Mouse (Mus musculus) midbrain, embryonic 14.5 days (tissue): ENCODE measurements around the gene Grk2. TPM values are rescaled to one million over a fixed set of nuclear protein-coding genes. Genes with fewer than 3 reads are reported as not detected.
"Not testable (repeated sequence)": the region's sequence is repeated elsewhere in the genome, so short reads cannot be mapped to it uniquely, and the experiment has no call there.

ENCODE experiments used
- ATAC-seq: fragments of 200-750 bp; cut with Nextera tagmentation; 2 replicates; pipeline ENCODE4 v1.8.0; 2017; ENCODE audit warnings: moderate number of reproducible peaks, moderate library complexity; ENCODE audit not compliant: low FRiP score, low TSS enrichment
- DNase-seq: peaks from one replicate; pipeline ENCODE4 v3.0.0-alpha.2; 2015
- H3K27ac ChIP-seq: fragments of 300-500 bp; sonication (generic); replicated peaks from 2 replicates; pipeline ENCODE4 v1.5.1; 2014; ENCODE audit warnings: mild to moderate bottlenecking, low read depth, low read length, moderate library complexity
- H3K27me3 ChIP-seq: fragments of 300-500 bp; sonication (generic); 2 replicates; pipeline ENCODE4 v1.6.1; 2014; ENCODE audit warnings: low read length, control low read depth, mixed read lengths; ENCODE audit not compliant: control insufficient read depth, insufficient read depth
- H3K36me3 ChIP-seq: fragments of 300-500 bp; sonication (generic); 2 replicates; pipeline ENCODE4 v1.6.1; 2014; ENCODE audit warnings: low read length, control low read depth; ENCODE audit not compliant: control insufficient read depth, insufficient read depth
- H3K4me1 ChIP-seq: fragments of 300-500 bp; sonication (generic); 2 replicates; pipeline ENCODE4 v1.6.1; 2014; ENCODE audit warnings: mild to moderate bottlenecking, antibody characterized with exemption, low read length, control low read depth; ENCODE audit not compliant: control insufficient read depth, insufficient read depth
- H3K4me2 ChIP-seq: fragments of 300-500 bp; sonication (generic); 2 replicates; pipeline ENCODE4 v1.6.1; 2014; ENCODE audit warnings: mild to moderate bottlenecking, low read length, moderate library complexity
- H3K4me3 ChIP-seq: fragments of 300-500 bp; sonication (generic); replicated peaks from 2 replicates; pipeline ENCODE4 v1.5.1; 2014; ENCODE audit warnings: low read depth, low read length
- H3K9ac ChIP-seq: fragments of 300-500 bp; sonication (generic); replicated peaks from 2 replicates; pipeline ENCODE4 v1.6.1; 2014; ENCODE audit warnings: mild to moderate bottlenecking, low read length, moderate library complexity
- H3K9me3 ChIP-seq: fragments of 300-500 bp; sonication (generic); 2 replicates; pipeline ENCODE4 v1.6.1; 2016; ENCODE audit warnings: low read length, control low read depth, mixed read lengths; ENCODE audit not compliant: control insufficient read depth
- WGBS: fragments of 180-500 bp; shearing (Covaris S2); extraction: QIAGEN DNeasy Blood & Tissue Kit; methylation state at CpG from one replicate; pipeline ENCODE4 v1.1.7; 2014; 5-methylcytosine and 5-hydroxymethylcytosine counted together
- polyA plus RNA-seq: library from polyadenylated mRNA; unstranded; fragments of >200 nt; fragmentation: Nextera tagmentation; extraction: Ambion mirVana; gene quantifications from 2 replicates; pipeline ENCODE4 v1.2.1, GENCODE M21; 2014

Gene Grk2
- polyA plus RNA-seq, 1 experiment from 2014 or later: 29.0 TPM

DNA sequence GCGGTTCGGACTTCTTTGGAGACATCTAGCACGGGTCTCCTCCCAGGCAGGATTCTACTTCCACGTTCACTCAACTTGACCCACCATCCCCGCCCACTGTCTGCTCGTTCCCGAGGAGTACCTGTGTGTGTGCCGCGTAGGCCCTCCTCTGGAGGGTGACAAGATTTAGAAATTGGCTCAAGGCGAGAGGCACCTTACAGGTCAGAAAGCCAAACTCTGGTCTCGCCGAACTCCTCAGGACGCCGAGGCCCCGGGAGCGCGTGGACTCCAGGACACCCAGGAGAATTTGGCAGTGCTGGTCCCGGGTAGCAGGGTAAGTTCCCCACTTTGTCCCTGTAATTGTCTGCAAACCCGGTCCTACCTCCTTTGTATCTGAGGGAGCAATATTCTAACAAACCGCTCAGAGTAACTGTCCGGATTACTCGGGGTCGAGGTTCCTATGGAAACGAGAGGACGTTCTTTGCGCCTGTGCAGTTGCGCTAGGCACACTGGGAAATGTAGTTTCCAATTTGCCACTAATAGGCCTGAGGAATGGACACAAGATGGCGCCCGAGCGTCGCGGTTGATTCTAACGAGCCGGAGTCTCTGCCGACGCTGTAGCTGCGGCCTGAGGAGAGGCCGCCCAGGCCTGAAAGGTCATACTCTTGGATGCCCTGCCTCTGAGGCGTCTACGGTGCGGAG, 48.7 kb downstream of the Grk2 start:
- no peaks in the 10 kb centered on the region for H3K9me3 ChIP-seq

DNA sequence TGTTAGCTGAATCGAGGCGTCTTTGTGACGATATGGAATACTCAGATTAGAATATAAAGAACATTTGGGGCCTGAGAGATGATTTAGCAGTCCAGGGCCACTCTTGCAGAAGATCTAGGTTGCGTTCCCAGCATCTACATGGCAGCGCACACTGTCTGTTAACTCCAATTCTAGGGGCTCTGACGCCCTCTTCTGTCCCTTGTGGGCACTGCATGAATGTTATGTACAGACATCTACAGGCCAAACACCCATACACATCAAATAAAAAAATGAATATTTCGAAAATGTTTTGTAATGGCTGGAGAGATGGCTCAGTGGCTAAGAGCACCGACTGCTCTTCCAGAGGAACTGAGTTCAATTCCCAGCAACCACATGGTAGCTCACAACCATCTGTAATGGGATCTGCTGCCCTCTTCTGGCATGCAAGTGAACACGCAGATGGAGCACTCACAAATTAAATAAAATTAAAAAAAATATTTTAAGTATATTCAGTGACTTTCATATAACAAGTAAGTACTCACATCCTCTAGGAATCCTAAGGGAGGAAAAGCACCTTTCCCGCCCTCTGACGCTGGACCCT, 50.3 kb downstream of the Grk2 start:
- Histone ChIP-seq H3K4me3 (no peak overlapping the region), H3K4me2 (no peak overlapping the region), H3K27ac (no peak overlapping the region), H3K9me3 (no peaks in the 10 kb centered on the region), H3K4me1 (no peaks in the 10 kb centered on the region), H3K27me3 (no peaks in the 10 kb centered on the region), H3K9ac (no peak overlapping the region), H3K36me3 (no peaks in the 10 kb centered on the region)
- 71% methylated on average over 11 of the region's 11 CpGs for WGBS
- DNase-seq: no peak
- ATAC-seq: no peak

More for the DNA sequence above, 48.7 kb downstream of the Grk2 start:
- WGBS: under 1% methylated on average over 41 of the region's 41 CpGs
- ATAC-seq (peak; percentile 92), DNase-seq (peak; percentile 99)
- Histone ChIP-seq H3K4me2 (peak overlapping the region; percentile 86), H3K9ac (peak overlapping the region; percentile 49), H3K36me3 (no peaks in the 10 kb centered on the region), H3K27ac (0 out of 2 replicates have a peak overlapping the region, but pooled peaks have one; percentile 14), H3K4me1 (no peaks in the 10 kb centered on the region), H3K27me3 (no peaks in the 10 kb centered on the region), H3K4me3 (peak overlapping the region; percentile 59)

- no peak overlapping the region for H3K9ac ChIP-seq
- no peaks in the 10 kb centered on the region for H3K27me3 ChIP-seq
- H3K4me1 ChIP-seq: no peaks in the 10 kb centered on the region
- no peak overlapping the region for H3K27ac ChIP-seq
- no peak for DNase-seq
- ATAC-seq: no peak
- H3K9me3 ChIP-seq: no peaks in the 10 kb centered on the region
- H3K4me3 ChIP-seq: no peak overlapping the region
- WGBS: 90% methylated on average over 7 of the region's 7 CpGs
- no peaks in the 10 kb centered on the region for H3K36me3 ChIP-seq
- no peak overlapping the region for H3K4me2 ChIP-seq
Measured at GRCm38 (mm10) chr19:4254230-4254629, 51.8 kb downstream of the Grk2 start.

DNA sequence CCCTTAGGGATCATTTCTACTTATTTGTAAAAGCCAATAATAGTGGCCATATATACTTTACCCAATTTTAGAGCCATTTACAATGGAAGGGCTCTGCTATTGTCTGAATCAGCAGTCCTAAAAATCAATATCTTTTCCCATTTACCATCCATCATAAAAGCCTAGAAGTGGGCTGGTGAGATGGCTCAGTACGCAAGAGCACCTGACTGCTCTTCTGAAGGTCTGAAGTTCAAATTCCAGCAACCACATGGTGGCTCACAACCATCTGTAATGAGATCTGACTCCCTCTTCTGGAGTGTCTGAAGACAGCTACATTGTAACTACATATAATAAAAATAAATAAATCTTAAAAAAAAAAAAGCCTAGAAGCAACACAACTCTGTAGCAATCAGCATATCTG, 57.3 kb downstream of the Grk2 start:
- not testable (repeated sequence) for H3K4me3 ChIP-seq, H3K4me1 ChIP-seq, H3K27me3 ChIP-seq, H3K36me3 ChIP-seq, DNase-seq, ATAC-seq, H3K27ac ChIP-seq, H3K9me3 ChIP-seq, H3K9ac ChIP-seq, H3K4me2 ChIP-seq
- WGBS: 87% methylated on average over 1 of the region's 1 CpGs

GRCm38 (mm10) chr19:4247010-4247409, 59.0 kb downstream of the Grk2 start:
- H3K27me3 ChIP-seq: no peaks in the 10 kb centered on the region
- no peak overlapping the region for H3K27ac ChIP-seq
- H3K4me2 ChIP-seq: no peak overlapping the region
- H3K9ac ChIP-seq: no peak overlapping the region
- DNase-seq (no peak), ATAC-seq (no peak)
- WGBS: 53% methylated on average over 1 of the region's 1 CpGs
- H3K4me3 ChIP-seq: no peak overlapping the region
- H3K9me3 ChIP-seq: no peaks in the 10 kb centered on the region
- no peaks in the 10 kb centered on the region for H3K4me1 ChIP-seq
- no peaks in the 10 kb centered on the region for H3K36me3 ChIP-seq

DNA sequence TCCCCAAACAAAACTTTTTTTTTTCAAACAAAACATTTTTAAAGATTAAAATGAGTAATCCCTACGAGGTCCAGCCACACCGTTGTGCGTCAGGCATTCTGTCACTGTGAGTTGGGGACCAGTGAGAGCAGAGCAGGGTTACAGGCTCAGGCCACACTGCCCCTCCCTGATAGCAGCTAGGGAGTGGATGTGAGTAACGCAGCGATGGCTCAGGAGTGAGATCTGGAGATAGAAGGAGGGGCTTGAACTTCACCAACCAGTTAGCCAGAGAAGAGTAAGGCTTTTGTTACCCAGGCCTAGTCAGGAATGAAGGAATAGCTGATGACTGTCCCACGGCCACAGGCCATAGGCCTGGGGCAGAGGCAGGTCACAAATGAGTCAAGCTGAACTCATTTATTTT, 61.2 kb downstream of the Grk2 start:
- no peak overlapping the region for H3K4me2 ChIP-seq
- H3K27me3 ChIP-seq: no peaks in the 10 kb centered on the region
- H3K4me1 ChIP-seq: no peaks in the 10 kb centered on the region
- 76% methylated on average over 6 of the region's 6 CpGs for WGBS
- DNase-seq: no peak
- H3K36me3 ChIP-seq: no peaks in the 10 kb centered on the region
- H3K9ac ChIP-seq: no peak overlapping the region
- H3K4me3 ChIP-seq: no peak overlapping the region
- ATAC-seq: no peak
- no peak overlapping the region for H3K27ac ChIP-seq
- no peaks in the 10 kb centered on the region for H3K9me3 ChIP-seq

DNA sequence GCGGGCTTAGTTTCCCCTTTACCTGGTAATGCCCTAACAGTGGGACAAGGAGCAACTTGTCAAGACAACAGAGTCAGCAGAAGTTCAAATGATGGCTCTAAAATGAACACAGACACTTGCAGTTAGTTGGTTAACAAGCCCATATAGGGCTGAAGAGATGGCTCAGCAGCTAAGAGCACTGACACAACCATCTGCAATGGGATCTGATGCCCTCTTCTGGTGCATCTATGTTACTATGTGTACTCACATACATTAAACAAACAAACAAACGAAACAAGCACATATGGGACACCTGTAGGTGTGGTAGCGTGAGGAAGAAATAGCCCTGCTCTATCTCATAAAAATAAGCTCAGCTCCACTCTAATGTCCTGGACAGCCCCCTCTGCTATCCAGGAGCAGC, 63.6 kb downstream of the Grk2 start:
- H3K9ac ChIP-seq: no peak overlapping the region
- no peak overlapping the region for H3K4me2 ChIP-seq
- no peak overlapping the region for H3K4me3 ChIP-seq
- 60% methylated on average over 3 of the region's 3 CpGs for WGBS
- no peak for ATAC-seq
- no peak overlapping the region for H3K27ac ChIP-seq
- no peaks in the 10 kb centered on the region for H3K9me3 ChIP-seq
- no peaks in the 10 kb centered on the region for H3K4me1 ChIP-seq
- no peak for DNase-seq
- no peaks in the 10 kb centered on the region for H3K27me3 ChIP-seq
- no peaks in the 10 kb centered on the region for H3K36me3 ChIP-seq

DNA sequence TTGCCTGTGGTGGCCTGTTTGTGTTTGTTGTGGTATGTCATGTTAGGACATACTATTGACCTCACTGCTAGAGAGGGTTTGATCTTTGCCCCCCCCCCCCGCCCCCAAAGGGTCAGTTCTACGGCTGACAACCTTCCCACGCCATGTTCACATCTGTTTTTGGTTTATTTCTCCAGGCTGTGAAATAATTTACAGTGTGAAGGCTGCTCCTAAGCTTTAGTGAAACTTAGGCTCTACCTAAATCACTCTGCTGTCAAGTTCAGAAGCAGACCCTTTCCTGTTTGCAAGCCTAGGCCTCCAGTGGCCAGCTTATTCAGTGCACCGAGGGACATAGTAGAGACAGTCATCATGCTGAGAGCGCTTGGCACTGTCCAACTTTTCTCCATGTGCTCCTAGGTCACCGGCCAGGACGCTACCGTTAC, 65.8 kb downstream of the Grk2 start:
- no peaks in the 10 kb centered on the region for H3K36me3 ChIP-seq
- no peaks in the 10 kb centered on the region for H3K4me1 ChIP-seq
- no peak overlapping the region for H3K4me3 ChIP-seq
- H3K4me2 ChIP-seq: no peak overlapping the region
- H3K27me3 ChIP-seq: no peaks in the 10 kb centered on the region
- DNase-seq: no peak
- ATAC-seq: no peak
- no peak overlapping the region for H3K27ac ChIP-seq
- no peak overlapping the region for H3K9ac ChIP-seq
- 81% methylated on average over 8 of the region's 8 CpGs for WGBS
- H3K9me3 ChIP-seq: no peaks in the 10 kb centered on the region
